Mouse (Mus musculus) gastrocnemius, adult 8-10 months (tissue): ENCODE data around the gene Dlg2. TPM values are rescaled to one million over a fixed set of nuclear protein-coding genes. Genes with fewer than 3 reads are reported as not detected.
"Not testable (repeated sequence)": the region's sequence is repeated elsewhere in the genome, so short reads cannot be mapped to it uniquely, and the experiment has no call there.

Experiments
- DNase-seq, 2 experiments: peaks; one replicate each; pipeline ENCODE4 v3.0.0; 2022; ENCODE audit warnings: low spot score in 2 of 2
- total RNA-seq, 4 experiments: library from RNA; stranded (reverse); gene quantifications; 2 replicates each; pipeline ENCODE4 v1.2.4; 2022

The Dlg2 gene
- total RNA-seq, 4 experiments from 2014 or later = 0.21 to 0.94 (median 0.48) TPM

GRCm38 (mm10) chr7:90825640-90826039, 349.2 kb downstream of the Dlg2 start:
- no peak for DNase-seq

GRCm38 (mm10) chr7:90841276-90841675, 364.8 kb downstream of the Dlg2 start:
- no peak for DNase-seq

GRCm38 (mm10) chr7:90843345-90844293, 367.1 kb downstream of the Dlg2 start:
- no peak for DNase-seq

- not testable (repeated sequence) for DNase-seq
These were observed 400.3 kb downstream of the Dlg2 start for GRCm38 (mm10) chr7:90876796-90877195.

GRCm38 (mm10) chr7:90882740-90883139, 406.3 kb downstream of the Dlg2 start:
- DNase-seq = no peak

- no peak for DNase-seq
These were observed 410.0 kb downstream of the Dlg2 start for GRCm38 (mm10) chr7:90886396-90887006.

- DNase-seq = no peak
These were observed 410.7 kb downstream of the Dlg2 start for GRCm38 (mm10) chr7:90887007-90887720.

- DNase-seq = no peak
These were observed 451.0 kb downstream of the Dlg2 start for GRCm38 (mm10) chr7:90927441-90927840.

- DNase-seq = no peak
These were observed 464.3 kb downstream of the Dlg2 start for GRCm38 (mm10) chr7:90940726-90941125.

- no peak for DNase-seq
These were observed 470.6 kb downstream of the Dlg2 start for GRCm38 (mm10) chr7:90947073-90947472.

- DNase-seq = no peak
These were observed 472.7 kb downstream of the Dlg2 start for GRCm38 (mm10) chr7:90949212-90949611.

- DNase-seq = no peak
These were observed 500.8 kb downstream of the Dlg2 start for GRCm38 (mm10) chr7:90977241-90977640.

GRCm38 (mm10) chr7:90982069-90982468, 505.6 kb downstream of the Dlg2 start:
- no peak for DNase-seq

GRCm38 (mm10) chr7:91010655-91011054, 534.2 kb downstream of the Dlg2 start:
- no peak for DNase-seq

GRCm38 (mm10) chr7:91044998-91045741, 568.7 kb downstream of the Dlg2 start:
- DNase-seq = no peak

- DNase-seq = no peak
These were observed 569.2 kb downstream of the Dlg2 start for GRCm38 (mm10) chr7:91045742-91046098.

GRCm38 (mm10) chr7:91063297-91064040, 587.0 kb downstream of the Dlg2 start:
- no peak for DNase-seq

- DNase-seq = no peak
These were observed 595.6 kb downstream of the Dlg2 start for GRCm38 (mm10) chr7:91071751-91072707.

GRCm38 (mm10) chr7:91086071-91086470, 609.6 kb downstream of the Dlg2 start:
- DNase-seq = no peak
